Mouse (Mus musculus) heart, adult 8-10 months (tissue): ENCODE measurements around the gene Mapk1ip1l. TPM values are rescaled to one million over a fixed set of nuclear protein-coding genes. Genes with fewer than 3 reads are reported as not detected.

Experiments used
- DNase-seq: peaks from one replicate; pipeline ENCODE4 v3.0.0; 2022; ENCODE audit warnings: low spot score
- total RNA-seq, 4 experiments: library from RNA; stranded (reverse); gene quantifications; 2 replicates each; pipeline ENCODE4 v1.2.4; 2022

Gene Mapk1ip1l
- 10 to 100 TPM; 21.8 to 35.6 (median 30.7) TPM for total RNA-seq

DNA sequence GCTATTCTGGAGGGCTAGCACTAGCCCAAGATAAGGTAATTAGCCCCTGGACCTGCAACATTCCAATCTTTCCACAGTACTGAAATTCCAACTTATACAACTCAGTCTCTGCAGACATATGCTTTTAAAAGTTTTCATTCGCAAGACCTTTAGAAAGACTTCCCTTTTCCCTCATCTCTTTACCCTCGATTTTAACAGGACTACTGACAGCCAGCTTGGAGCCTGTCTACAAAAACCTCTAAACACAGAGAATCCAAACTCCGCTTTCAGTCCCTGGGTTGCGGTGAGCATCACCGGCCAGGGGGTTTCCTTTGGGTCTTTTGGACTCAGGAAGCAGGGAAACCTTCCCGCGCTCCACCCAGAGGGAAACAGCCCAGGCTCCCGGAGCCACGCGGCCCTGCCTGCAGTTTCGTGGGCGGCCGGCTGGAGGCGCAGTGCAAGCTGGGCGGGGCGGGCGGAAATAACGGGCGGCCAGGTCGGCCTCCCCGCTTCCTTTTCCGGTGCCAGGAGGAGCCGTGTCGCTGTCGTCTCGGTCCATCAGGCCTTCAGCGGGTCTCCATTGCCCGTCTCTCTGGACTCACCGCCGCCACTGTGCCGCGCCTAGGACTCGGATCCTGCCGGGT is at the start of gene Mapk1ip1l:
Gene Mapk1ip1l (plus strand): TSS at position 482 of the 623 bp plus-strand sequence.
- DNase-seq = peak; percentile 90

- peak; percentile 3 for DNase-seq
Measured at GRCm38 (mm10) chr14:47249839-47250238, 48.2 kb upstream of the Mapk1ip1l start.

- DNase-seq = no peak
Measured at GRCm38 (mm10) chr14:47264866-47265265, 33.2 kb upstream of the Mapk1ip1l start.

GRCm38 (mm10) chr14:47265829-47266228 is 32.2 kb upstream of the Mapk1ip1l start:
- no peak for DNase-seq

DNA sequence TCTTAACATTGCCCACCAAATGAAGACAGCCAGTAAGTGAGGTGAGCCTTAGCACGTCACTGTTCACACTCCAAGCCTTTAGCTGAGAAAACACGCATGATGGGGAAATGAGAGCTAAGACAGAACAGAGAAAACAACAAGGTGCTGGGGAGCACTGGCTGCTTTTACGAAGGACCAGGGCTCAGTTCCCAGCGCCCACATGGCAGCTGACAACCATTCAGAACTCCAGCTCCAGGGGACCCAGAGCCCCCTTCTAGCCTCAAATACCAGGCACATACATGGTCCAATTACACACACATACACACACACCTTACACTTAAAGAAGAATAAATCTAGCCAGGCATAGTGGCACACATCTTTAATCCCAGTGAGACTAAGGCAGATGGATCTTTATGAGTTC is 29.0 kb upstream of the Mapk1ip1l start:
- DNase-seq = no peak

GRCm38 (mm10) chr14:47269706-47270105 is 28.4 kb upstream of the Mapk1ip1l start:
- no peak for DNase-seq

DNA sequence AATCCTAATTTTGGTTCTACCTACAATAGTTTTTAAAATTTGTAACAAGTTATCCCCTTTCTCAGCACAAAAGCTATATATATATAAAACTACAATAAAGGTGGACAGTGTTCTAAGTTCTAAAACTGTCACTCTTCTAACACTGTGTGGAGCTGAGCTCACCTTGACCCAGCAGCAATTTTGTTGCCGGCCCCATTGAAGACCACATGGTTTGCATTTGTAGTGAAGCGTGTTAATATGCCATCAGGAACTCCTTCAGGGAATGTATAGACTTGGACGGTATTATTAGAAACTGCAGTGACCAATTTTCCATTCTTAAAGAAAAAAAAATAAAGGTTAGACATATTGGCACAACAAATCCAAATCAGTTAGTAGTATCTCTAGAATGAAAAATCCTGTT is 24.3 kb upstream of the Mapk1ip1l start:
- DNase-seq = no peak

GRCm38 (mm10) chr14:47275417-47275816 is 22.6 kb upstream of the Mapk1ip1l start:
- DNase-seq = no peak

DNA sequence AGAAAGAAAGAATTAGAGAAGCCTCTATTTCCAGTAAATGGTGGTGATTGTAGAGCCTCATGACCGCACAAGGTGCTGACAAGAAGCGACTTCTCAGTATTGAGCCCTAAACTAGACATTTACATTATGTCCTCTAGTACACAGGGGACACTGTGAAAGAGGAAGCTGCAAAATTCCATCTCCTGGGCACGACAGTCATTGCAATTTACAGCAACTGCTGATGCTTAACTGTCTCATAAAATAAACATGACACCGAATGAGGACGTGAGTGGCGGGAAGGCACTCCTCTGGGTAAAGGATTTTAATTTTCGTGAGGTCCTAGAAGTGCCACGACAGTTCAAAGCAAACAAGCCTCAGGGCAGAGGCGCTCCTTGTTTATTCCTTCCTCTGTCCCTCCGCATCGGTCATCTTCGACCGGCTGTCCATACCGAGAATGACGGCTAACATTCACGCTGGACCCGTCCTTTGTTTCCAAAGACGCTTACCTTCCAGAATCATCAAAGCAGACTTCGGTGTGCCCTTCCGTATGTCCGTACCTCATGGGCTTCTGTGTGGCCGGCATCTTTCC is 21.9 kb upstream of the Mapk1ip1l start:
- DNase-seq = no peak

- peak; percentile 93 for DNase-seq
Measured at GRCm38 (mm10) chr14:47276637-47277393, 21.3 kb upstream of the Mapk1ip1l start, which contains the start of the genes Wdhd1 and Socs4. TSS of gene Wdhd1 (minus strand) at chr14:47276857. TSS of gene Socs4 (plus strand) at chr14:47276931.

DNA sequence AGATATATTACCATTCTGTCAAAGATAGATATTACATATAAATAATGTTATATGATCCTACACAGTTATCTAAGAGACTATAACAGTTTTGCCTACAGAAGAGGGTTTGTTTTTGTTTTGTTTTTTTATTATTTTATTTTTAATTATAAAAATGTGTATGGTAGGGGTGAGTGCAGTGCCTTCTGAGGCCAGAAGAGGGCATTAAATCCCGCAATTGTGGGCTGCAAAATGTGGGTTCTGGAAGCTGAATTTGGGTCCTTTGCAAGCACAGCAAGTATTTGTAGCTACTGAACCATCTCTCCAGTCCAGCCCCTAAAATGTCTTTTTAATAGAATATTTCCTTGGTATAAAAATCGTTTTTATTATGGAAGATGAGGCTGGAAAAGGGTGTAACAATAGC is 19.0 kb upstream of the Mapk1ip1l start:
- DNase-seq = no peak

GRCm38 (mm10) chr14:47281535-47281934 is 16.5 kb upstream of the Mapk1ip1l start:
- DNase-seq = no peak

DNA sequence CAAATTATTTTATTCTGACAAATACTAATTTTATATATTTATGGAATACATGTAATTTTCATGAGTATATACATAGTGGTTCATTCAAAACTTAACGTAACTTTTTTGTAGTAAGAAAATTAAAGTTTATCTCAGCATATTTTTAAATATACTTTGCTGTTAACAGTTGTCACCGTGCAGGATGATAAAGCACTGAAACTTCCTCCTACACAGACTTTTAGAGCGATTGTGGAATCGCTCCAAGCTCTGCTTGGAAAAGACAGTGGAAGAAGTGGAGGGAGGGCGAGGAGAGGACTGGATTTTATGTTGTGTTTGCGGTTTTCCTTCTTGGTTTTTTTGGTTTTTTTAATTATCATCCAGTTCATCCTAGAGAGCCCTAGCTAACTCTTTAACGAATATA is 14.5 kb upstream of the Mapk1ip1l start:
- DNase-seq = no peak

DNA sequence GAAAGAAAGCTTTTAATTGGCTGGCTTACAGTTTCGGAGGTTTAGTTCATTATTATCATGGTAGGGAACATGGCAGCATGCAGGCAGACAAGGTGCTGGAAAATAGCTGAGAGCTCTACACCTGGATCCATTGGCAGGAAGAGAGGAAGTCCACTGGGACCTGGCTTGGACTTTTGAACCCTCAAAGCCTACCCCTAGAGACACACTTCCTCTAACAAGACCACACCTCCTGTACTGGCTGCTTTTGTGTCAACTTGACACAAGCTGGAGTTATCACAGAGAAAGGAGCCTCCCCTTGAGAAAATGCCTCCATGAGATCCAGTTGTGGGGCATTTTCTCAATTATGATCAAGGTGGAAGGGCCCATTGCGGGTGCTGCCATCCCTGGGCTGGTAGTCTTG is 12.8 kb upstream of the Mapk1ip1l start:
- DNase-seq = no peak

DNA sequence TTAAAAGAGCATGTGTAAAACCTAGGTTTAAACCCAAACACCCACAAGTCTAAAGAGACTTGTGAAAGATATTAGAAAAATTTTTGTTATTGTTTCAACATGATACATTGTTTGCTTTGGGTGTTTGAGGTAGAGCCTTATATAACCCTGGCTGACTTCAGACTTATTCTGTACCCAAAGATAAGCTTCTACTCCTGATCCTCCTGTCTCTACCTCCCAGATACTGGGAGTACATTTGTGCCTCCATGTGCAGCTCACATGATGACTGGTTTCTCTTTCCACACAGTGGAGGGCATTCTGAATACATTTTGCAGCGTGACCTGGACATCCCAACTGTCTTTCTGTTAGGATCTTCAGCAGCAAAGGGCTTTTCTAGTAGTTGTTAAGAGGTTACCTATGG is 11.9 kb upstream of the Mapk1ip1l start:
- DNase-seq = no peak

- no peak for DNase-seq
Measured at GRCm38 (mm10) chr14:47287021-47287420, 11.0 kb upstream of the Mapk1ip1l start.

- no peak for DNase-seq
Measured at GRCm38 (mm10) chr14:47291772-47292171, 6.3 kb upstream of the Mapk1ip1l start.

GRCm38 (mm10) chr14:47294136-47294535 is 3.9 kb upstream of the Mapk1ip1l start:
- DNase-seq = no peak

GRCm38 (mm10) chr14:47296232-47296631 is 1.8 kb upstream of the Mapk1ip1l start:
- DNase-seq = no peak

DNA sequence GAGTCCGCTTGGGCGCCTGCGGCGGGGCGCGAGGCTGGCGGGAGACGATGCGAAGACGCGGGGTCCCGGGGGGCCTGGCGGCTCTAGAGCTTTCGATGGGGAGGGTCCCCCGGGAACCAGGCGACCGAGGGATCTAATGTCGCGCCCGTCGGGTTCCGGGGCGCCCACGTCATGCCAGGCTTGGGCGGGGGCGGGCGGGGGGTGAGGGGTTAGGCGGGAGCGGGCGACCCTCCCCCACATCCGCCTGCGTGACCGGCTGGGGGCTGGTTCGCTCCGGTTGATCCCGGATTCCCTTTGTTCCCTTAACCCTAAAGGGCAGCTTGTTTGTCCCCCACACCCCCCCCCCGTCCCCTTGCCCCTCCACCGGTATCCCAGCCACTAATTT is 334 bp downstream of the Mapk1ip1l start:
- DNase-seq = no peak

DNA sequence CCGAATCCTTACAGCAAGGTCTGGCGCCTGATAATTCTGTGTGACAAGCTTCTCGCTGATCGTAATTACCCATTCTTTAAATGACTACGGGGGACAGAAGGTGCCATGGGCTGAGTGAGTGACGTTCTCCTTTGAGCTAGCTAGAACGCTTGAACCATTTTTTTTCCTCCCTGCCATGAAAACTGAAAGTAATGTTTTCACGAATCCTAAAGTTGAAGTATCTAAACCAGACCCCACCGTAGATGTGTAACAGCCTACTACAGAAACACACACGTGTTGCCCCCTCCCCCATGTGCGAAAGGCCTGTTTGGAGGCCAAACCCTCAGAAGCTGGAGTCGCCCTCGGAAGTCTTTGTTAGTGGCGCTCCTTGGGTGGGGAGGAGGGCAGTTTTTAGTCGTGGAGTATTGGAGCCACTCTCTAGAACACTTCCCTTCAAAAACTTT is 774 bp downstream of the Mapk1ip1l start:
- peak; percentile 21 for DNase-seq

DNA sequence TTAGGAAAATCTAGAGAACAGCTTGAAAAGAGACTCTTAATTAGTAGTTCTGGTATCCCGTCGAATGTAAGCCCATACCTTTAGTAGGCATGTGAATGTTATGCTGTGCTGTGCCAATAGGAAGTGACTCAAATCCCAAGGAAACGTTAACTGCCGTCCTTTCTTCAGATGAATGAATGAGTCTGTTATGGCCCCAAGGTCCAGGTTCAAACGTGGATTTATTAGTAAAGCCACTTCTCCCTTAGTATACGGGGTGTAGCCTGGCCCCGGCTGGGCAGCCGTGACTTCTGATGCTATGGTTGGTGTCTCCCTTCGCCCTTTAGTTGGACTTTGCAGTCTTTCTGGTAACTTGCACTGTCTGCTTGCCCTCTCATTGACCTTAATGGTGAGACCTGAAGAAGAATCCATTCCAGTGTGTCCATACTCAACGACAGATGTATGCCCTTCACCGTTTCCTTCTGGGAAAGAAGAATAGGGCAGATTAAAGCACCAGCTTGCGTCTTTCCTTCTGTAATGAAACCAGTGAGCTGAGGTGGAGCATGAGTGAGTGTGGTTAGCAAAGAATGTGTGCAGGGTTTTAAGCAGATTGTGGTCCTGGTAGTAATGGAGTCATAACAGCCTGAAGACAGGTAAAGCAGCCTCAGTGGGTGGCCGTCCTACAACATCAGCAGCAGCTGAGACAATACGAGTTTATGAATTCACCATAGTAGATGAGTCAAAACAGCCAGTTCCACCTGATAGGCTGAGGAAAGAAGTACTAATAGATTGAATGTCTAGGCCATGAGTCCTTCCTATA is 5.0 kb downstream of the Mapk1ip1l start:
- no peak for DNase-seq
